Mouse (Mus musculus) lung, embryonic 16.5 days (tissue): ENCODE measurements around the gene Ufc1. TPM values are rescaled to one million over a fixed set of nuclear protein-coding genes. Genes with fewer than 3 reads are reported as not detected.
"Not testable (repeated sequence)": the region's sequence is repeated elsewhere in the genome, so short reads cannot be mapped to it uniquely, and the experiment has no call there.

Experiments
- ATAC-seq: fragments of 200-750 bp; cut with Nextera tagmentation; 2 replicates; pipeline ENCODE4 v1.8.0; 2017; ENCODE audit warnings: low read depth, mild to moderate bottlenecking, moderate library complexity
- H3K27ac ChIP-seq: fragments of 300-500 bp; sonication (generic); 2 replicates; pipeline ENCODE4 v1.5.1; 2014; ENCODE audit warnings: mild to moderate bottlenecking, control low read depth, low read length
- H3K27me3 ChIP-seq: fragments of 300-500 bp; sonication (generic); 2 replicates; pipeline ENCODE4 v1.6.1; 2014; ENCODE audit warnings: low read depth, low read length, mixed read lengths; ENCODE audit not compliant: control insufficient read depth, insufficient read depth
- H3K36me3 ChIP-seq: fragments of 300-500 bp; sonication (generic); 2 replicates; pipeline ENCODE4 v1.6.1; 2014; ENCODE audit warnings: low read length; ENCODE audit not compliant: control insufficient read depth, insufficient read depth
- H3K4me1 ChIP-seq: fragments of 300-500 bp; sonication (generic); replicated peaks from 2 replicates; pipeline ENCODE4 v1.6.1; 2014; ENCODE audit warnings: low read length, mixed read lengths; ENCODE audit not compliant: control insufficient read depth, insufficient read depth
- H3K4me2 ChIP-seq: fragments of 300-500 bp; sonication (generic); 2 replicates; pipeline ENCODE4 v1.6.1; 2014; ENCODE audit warnings: low read depth, low read length, control low read depth
- H3K4me3 ChIP-seq: fragments of 300-500 bp; sonication (generic); 2 replicates; pipeline ENCODE4 v1.5.1; 2014; ENCODE audit warnings: mild to moderate bottlenecking, low read length, control low read depth
- H3K9ac ChIP-seq: fragments of 300-500 bp; sonication (generic); 2 replicates; pipeline ENCODE4 v1.6.1; 2014; ENCODE audit warnings: low read length, control low read depth
- H3K9me3 ChIP-seq: fragments of 300-500 bp; sonication (generic); 2 replicates; pipeline ENCODE4 v1.6.1; 2016; ENCODE audit warnings: low read length; ENCODE audit not compliant: control insufficient read depth
- WGBS: fragments of 180-500 bp; shearing (Covaris S2); extraction: QIAGEN DNeasy Blood & Tissue Kit; methylation state at CpG from one replicate; pipeline ENCODE4 v1.1.7; 2014; 5-methylcytosine and 5-hydroxymethylcytosine counted together
- polyA plus RNA-seq: library from polyadenylated mRNA; unstranded; fragments of >200 nt; fragmentation: Nextera tagmentation; extraction: Ambion mirVana; gene quantifications from 2 replicates; pipeline ENCODE4 v1.2.1, GENCODE M21; 2015

Ufc1 gene
- polyA plus RNA-seq, 1 experiment from 2014 or later: 109 TPM

GRCm38 (mm10) chr1:171245353-171245752 is 49.5 kb downstream of the Ufc1 start:
- no peaks in the 10 kb centered on the region for H3K27me3 ChIP-seq
- peaks cover 32% of the 10 kb centered on the region for H3K4me1 ChIP-seq
- no peaks in the 10 kb centered on the region for H3K9me3 ChIP-seq
- no peak for ATAC-seq
- H3K27ac ChIP-seq: no peak overlapping the region
- no peak overlapping the region for H3K4me3 ChIP-seq
- H3K9ac ChIP-seq: no peak overlapping the region
- H3K36me3 ChIP-seq: peaks cover 31% of the 10 kb centered on the region
- WGBS: 77% methylated on average over 8 of the region's 8 CpGs
- no peak overlapping the region for H3K4me2 ChIP-seq

DNA sequence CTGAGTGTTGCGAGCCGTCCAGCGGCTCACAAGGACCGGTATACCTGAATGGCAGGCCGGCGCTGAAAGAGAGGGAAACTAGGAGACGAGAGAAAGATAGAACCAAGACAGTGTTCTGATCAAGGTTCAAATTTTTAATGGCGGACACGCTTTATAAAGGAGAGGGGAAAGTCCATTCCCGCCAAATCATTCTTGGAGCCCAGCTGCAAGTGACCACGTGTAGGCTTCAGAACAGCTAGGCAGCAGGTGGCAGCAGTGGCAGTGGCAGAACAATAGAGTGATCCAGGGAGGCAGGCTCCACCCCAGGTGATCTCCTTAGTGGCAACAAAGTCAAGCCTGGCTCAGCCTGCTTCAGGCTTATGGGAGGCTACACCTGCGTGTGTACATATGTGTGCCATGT is 52.9 kb downstream of the Ufc1 start:
- WGBS: 84% methylated on average over 12 of the region's 12 CpGs
- not testable (repeated sequence) for H3K9me3 ChIP-seq, H3K4me3 ChIP-seq, H3K4me2 ChIP-seq, H3K9ac ChIP-seq, H3K27me3 ChIP-seq, ATAC-seq, H3K4me1 ChIP-seq, H3K27ac ChIP-seq
- H3K36me3 ChIP-seq: peaks cover 57% of the 10 kb centered on the region

- H3K9ac ChIP-seq: no peak overlapping the region
- peaks cover 5% of the 10 kb centered on the region for H3K4me1 ChIP-seq
- H3K27me3 ChIP-seq: no peaks in the 10 kb centered on the region
- H3K36me3 ChIP-seq: peaks cover 65% of the 10 kb centered on the region
- H3K9me3 ChIP-seq: no peaks in the 10 kb centered on the region
- no peak for ATAC-seq
- no peak overlapping the region for H3K27ac ChIP-seq
- 88% methylated on average over 10 of the region's 10 CpGs for whole genome bisulfite sequencing
- no peak overlapping the region for H3K4me3 ChIP-seq
- no peak overlapping the region for H3K4me2 ChIP-seq
Measured at GRCm38 (mm10) chr1:171240911-171241310, 53.9 kb downstream of the Ufc1 start.

DNA sequence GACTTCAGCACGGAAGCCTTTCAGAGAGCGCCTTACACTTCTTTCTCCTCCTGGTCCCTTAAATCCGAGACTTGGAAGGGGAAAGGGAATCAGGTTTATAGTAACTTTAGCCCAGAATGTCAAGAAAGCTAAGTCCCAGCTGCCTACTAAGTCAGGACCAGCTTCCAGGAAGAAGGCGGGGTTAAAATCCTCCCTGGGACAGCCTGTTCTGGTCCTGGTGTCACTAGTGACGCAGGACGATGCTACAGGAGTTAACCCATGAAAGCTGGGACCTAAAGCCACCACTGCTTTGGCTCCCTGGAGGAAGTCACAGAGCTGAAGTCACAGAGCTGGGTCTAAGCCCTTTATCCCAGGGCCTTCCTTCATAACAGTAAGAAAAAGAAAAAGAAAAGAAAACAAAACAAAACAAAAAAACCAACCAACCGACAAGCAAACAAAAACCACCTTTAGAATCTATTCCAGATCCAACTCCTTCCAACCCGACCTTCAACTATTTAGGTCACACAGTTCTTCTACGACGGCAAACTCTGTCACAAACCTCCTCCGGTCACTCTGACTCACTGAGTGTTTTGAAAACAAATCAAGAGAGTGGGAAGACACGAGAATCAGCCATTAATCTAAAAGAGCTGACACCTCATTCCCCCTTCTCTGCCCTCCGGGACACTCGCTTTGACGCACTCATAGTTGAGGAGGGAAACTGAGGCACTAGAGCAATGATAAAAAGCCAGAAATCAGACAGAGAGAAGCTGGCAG is 54.7 kb downstream of the Ufc1 start:
- ATAC-seq: no peak

More for the DNA sequence above, 54.7 kb downstream of the Ufc1 start:
- Histone ChIP-seq H3K4me3 (no peak overlapping the region), H3K27ac (no peak overlapping the region), H3K27me3 (no peaks in the 10 kb centered on the region), H3K4me1 (no peaks in the 10 kb centered on the region), H3K36me3 (peaks cover 72% of the 10 kb centered on the region), H3K4me2 (no peak overlapping the region), H3K9ac (no peak overlapping the region), H3K9me3 (no peaks in the 10 kb centered on the region)
- WGBS: 65% methylated on average over 15 of the region's 15 CpGs

Other genes with a start within 250 kb of the Ufc1 start
- 12.7 and 19.3 TPM in 2 replicates for gene Fcgr3, start 230.1 kb downstream of the Ufc1 start, polyA plus RNA-seq
- 15.7 and 20.4 TPM in 2 replicates for gene Cfap126, start 181.1 kb downstream of the Ufc1 start, polyA plus RNA-seq
- 263 and 285 TPM in 2 replicates for gene Sdhc, start 144.4 kb downstream of the Ufc1 start, polyA plus RNA-seq
- gene Mpz, start 144.3 kb downstream of the Ufc1 start, polyA plus RNA-seq: 0.78 and 1.3 TPM in 2 replicates
- gene Pcp4l1, start 98.8 kb downstream of the Ufc1 start, polyA plus RNA-seq: 6.6 and 7.2 TPM in 2 replicates
- 0.19 and 0.23 TPM in 2 replicates for gene Nr1i3, start 81.1 kb downstream of the Ufc1 start, polyA plus RNA-seq
- gene Tomm40l, start 72.5 kb downstream of the Ufc1 start, polyA plus RNA-seq: 32.0 and 33.3 TPM in 2 replicates
- 13.3 and 111 TPM in 2 replicates for gene Apoa2, start 70.0 kb downstream of the Ufc1 start, polyA plus RNA-seq
- gene Fcer1g, start 60.7 kb downstream of the Ufc1 start, polyA plus RNA-seq: 52.8 and 59.4 TPM in 2 replicates
- 8.4 and 9.2 TPM in 2 replicates for gene Adamts4, start 44.6 kb downstream of the Ufc1 start, polyA plus RNA-seq
- gene Ndufs2, start 43.6 kb downstream of the Ufc1 start, polyA plus RNA-seq: 227 and 230 TPM in 2 replicates
- gene B4galt3, start 24.7 kb downstream of the Ufc1 start, polyA plus RNA-seq: 92.6 and 98.6 TPM in 2 replicates
- gene Ppox, start 13.8 kb downstream of the Ufc1 start, polyA plus RNA-seq: 53.9 and 56.8 TPM in 2 replicates
- gene Usp21, start 7.0 kb downstream of the Ufc1 start, polyA plus RNA-seq: 69.8 and 76.0 TPM in 2 replicates
- 52.0 and 52.1 TPM in 2 replicates for gene Dedd, start 34.1 kb upstream of the Ufc1 start, polyA plus RNA-seq
- gene Nit1, start 50.6 kb upstream of the Ufc1 start, polyA plus RNA-seq: 43.5 and 44.9 TPM in 2 replicates
- gene Pfdn2, start 50.6 kb upstream of the Ufc1 start, polyA plus RNA-seq: 86.4 and 99.8 TPM in 2 replicates
- 3.8 and 4.4 TPM in 2 replicates for gene Klhdc9, start 65.8 kb upstream of the Ufc1 start, polyA plus RNA-seq
- gene Nectin4, start 75.1 kb upstream of the Ufc1 start, polyA plus RNA-seq: 7.4 and 9.4 TPM in 2 replicates
- 2.6 and 3.2 TPM in 2 replicates for gene Arhgap30, start 93.9 kb upstream of the Ufc1 start, polyA plus RNA-seq
- 73.6 and 81.7 TPM in 2 replicates for gene Usf1, start 116.3 kb upstream of the Ufc1 start, polyA plus RNA-seq
- gene Tstd1, start 123.8 kb upstream of the Ufc1 start, polyA plus RNA-seq: 5.9 and 8.4 TPM in 2 replicates
- 134 and 145 TPM in 2 replicates for gene F11r, start 142.5 kb upstream of the Ufc1 start, polyA plus RNA-seq
- gene Alyref2, start 208.5 kb upstream of the Ufc1 start, polyA plus RNA-seq: 11.8 and 13.6 TPM in 2 replicates
- gene Itln1, start 240.3 kb upstream of the Ufc1 start, polyA plus RNA-seq: not detected in 2 replicates